Mouse (Mus musculus) liver, embryonic 14.5 days (tissue): ENCODE results near the gene Polr3b. TPM values are rescaled to one million over a fixed set of nuclear protein-coding genes. Genes with fewer than 3 reads are reported as not detected.

ENCODE experiments used
- ATAC-seq: fragments of 200-750 bp; cut with Nextera tagmentation; 2 replicates; pipeline ENCODE4 v1.8.0; 2017; ENCODE audit warnings: moderate number of reproducible peaks, mild to moderate bottlenecking, moderate library complexity; ENCODE audit not compliant: insufficient read depth
- DNase-seq, 3 experiments: peaks; one replicate each; pipeline ENCODE4 v3.0.0-alpha.2; 2012 to 2013; ENCODE audit warnings: low read depth in 3 of 3, low spot score in 3 of 3
- H3K27ac ChIP-seq: fragments of 300-500 bp; sonication (generic); 2 replicates; pipeline ENCODE4 v1.5.1; 2014; ENCODE audit warnings: moderate library complexity, mild to moderate bottlenecking, control low read depth, inconsistent platforms
- H3K27me3 ChIP-seq: fragments of 300-500 bp; sonication (generic); 2 replicates; pipeline ENCODE4 v1.6.1; 2014; ENCODE audit warnings: mild to moderate bottlenecking, low read length, moderate library complexity; ENCODE audit not compliant: control insufficient read depth, insufficient read depth
- H3K36me3 ChIP-seq: fragments of 300-500 bp; sonication (generic); replicated peaks from 2 replicates; pipeline ENCODE4 v1.6.1; 2014; ENCODE audit warnings: low read depth; ENCODE audit not compliant: control insufficient read depth, insufficient read depth
- H3K4me1 ChIP-seq, 2 experiments: fragments of 200-500 bp in 1 of 2; fragments of 300-500 bp in 1 of 2; sonication (generic) in 1 of 2; replicated peaks; 2 replicates each; pipeline ENCODE4 v1.6.1; 2012 to 2014; ENCODE audit warnings: antibody characterized with exemption in 1 of 2, inconsistent platforms in 1 of 2, low read length in 1 of 2; ENCODE audit not compliant: control insufficient read depth in 2 of 2, insufficient read depth in 2 of 2
- H3K4me2 ChIP-seq: fragments of 300-500 bp; sonication (generic); 2 replicates; pipeline ENCODE4 v1.6.1; 2014; ENCODE audit warnings: low read depth, mild to moderate bottlenecking, control low read depth, moderate library complexity
- H3K4me3 ChIP-seq, 2 experiments: fragments of 200-500 bp in 1 of 2; fragments of 300-500 bp in 1 of 2; sonication (generic) in 1 of 2; 2 replicates each; pipeline ENCODE4 v1.5.1; 2012 to 2014; ENCODE audit warnings: low read depth in 2 of 2, low read length in 2 of 2, mild to moderate bottlenecking in 2 of 2, control low read depth in 1 of 2, inconsistent platforms in 1 of 2, moderate library complexity in 1 of 2; ENCODE audit not compliant: insufficient read depth in 1 of 2
- H3K9ac ChIP-seq: fragments of 300-500 bp; sonication (generic); replicated peaks from 2 replicates; pipeline ENCODE4 v1.6.1; 2014; ENCODE audit warnings: mild to moderate bottlenecking, control low read depth, moderate library complexity
- H3K9me3 ChIP-seq: fragments of 300-500 bp; sonication (generic); 2 replicates; pipeline ENCODE4 v1.6.1; 2016; ENCODE audit warnings: low read length, mixed read lengths; ENCODE audit not compliant: control insufficient read depth
- CTCF ChIP-seq: IDR thresholded peaks from 2 replicates; pipeline ENCODE4 v1.5.1; 2016; ENCODE audit warnings: antibody characterized with exemption, low read depth, control low read depth
- EP300 ChIP-seq: IDR thresholded peaks from 2 replicates; pipeline ENCODE4 v1.6.1; 2016; ENCODE audit warnings: antibody characterized with exemption, low read depth
- WGBS: fragments of 180-500 bp; shearing (Covaris S2); extraction: QIAGEN DNeasy Blood & Tissue Kit; methylation state at CpG from one replicate; pipeline ENCODE4 v1.1.7; 2014; ENCODE audit not compliant: insufficient replicate concordance; 5-methylcytosine and 5-hydroxymethylcytosine counted together
- polyA plus RNA-seq, 2 experiments: library from polyadenylated mRNA; depleted of rRNA in 1 of 2; stranded (reverse) in 1 of 2; unstranded in 1 of 2; fragments of >200 nt; fragmentation: Nextera tagmentation in 1 of 2; extraction: Ambion mirVana in 1 of 2; gene quantifications; 2 replicates each; pipeline versions ENCODE4 v1.2.1 to v1.2.3; 2012 to 2014

The Polr3b gene
- polyA plus RNA-seq, 2 experiments: 3.7 to 5.8 TPM

DNA sequence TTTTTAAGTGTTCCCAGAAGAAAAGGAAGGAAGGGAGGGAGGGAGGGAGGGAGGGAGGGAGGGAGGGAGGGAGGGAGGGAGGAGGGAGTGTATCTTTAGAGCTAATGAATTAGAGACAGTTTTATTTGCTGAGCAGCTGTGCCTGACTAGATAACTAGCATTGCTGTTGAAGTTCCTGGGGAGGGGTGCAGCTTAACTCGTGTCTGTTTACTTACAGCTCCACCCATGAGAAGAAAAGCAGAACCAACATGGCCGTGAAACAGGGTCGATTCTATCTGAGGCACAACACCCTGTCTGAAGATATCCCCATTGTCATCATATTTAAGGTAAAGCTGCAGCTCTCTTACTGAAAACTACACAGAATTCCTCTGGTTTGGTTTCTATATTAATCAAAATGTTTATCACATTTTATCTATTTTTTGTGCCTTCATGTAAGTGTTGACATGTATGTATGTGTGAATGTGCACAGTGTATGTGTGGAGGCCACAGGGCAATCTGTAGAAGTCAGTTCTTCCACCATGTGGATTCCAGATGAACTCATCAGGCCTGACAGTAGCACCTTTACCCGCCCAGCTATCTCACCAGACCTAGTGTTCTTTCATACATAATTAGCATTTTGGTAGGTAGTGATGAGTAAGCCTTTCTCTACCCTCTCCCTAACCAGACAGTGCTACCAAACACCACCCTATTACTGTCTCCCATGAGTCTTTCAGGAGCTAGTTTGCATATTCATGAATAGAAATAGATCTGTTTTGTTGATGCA lies 17.6 kb downstream of the Polr3b start:
- H3K36me3 ChIP-seq: peaks cover 6% of the 10 kb centered on the region
- peak overlapping the region; percentile 70 for H3K27ac ChIP-seq
- H3K4me2 ChIP-seq: peak overlapping the region; percentile 40
- peak overlapping the region; percentile 43 for H3K9ac ChIP-seq
- H3K9me3 ChIP-seq: no peaks in the 10 kb centered on the region
- WGBS: 26% methylated on average over 4 of the region's 4 CpGs
- H3K4me3 ChIP-seq: peak overlapping the region in 1 of 2 experiments; percentile 10; a peak in 1 of 4 replicates
- DNase-seq (peak; percentile 45 to 53 (median 53)), ATAC-seq (peak; percentile 94)
- TF ChIP-seq EP300 (peak; percentile 62), CTCF (no peak)
- peaks cover 11 to 17% of the 10 kb centered on the region in 2 experiments for H3K4me1 ChIP-seq
- no peaks in the 10 kb centered on the region for H3K27me3 ChIP-seq

DNA sequence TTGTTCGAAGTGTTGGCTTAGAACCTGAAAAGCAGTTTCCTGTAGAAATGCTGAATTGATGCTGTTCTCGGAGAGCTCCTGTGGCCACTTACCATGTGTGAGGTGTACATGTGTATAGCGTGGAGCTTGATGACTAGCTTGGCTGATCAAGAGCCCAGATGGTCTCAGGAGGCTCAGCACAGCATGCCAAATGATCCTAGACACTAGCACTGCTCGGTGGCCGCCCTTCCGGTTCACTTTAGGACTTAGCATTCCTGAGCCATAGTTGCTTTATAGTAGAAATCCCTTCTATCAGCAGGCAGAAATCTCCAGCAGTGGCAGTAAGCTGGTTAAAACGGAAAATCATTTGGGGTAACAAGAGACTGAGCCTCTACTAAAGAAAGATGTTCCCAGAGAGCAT lies 18.8 kb downstream of the Polr3b start:
- no peak overlapping the region for H3K27ac ChIP-seq
- 87% methylated on average over 7 of the region's 7 CpGs for WGBS
- peaks cover 3% of the 10 kb centered on the region for H3K36me3 ChIP-seq

DNA sequence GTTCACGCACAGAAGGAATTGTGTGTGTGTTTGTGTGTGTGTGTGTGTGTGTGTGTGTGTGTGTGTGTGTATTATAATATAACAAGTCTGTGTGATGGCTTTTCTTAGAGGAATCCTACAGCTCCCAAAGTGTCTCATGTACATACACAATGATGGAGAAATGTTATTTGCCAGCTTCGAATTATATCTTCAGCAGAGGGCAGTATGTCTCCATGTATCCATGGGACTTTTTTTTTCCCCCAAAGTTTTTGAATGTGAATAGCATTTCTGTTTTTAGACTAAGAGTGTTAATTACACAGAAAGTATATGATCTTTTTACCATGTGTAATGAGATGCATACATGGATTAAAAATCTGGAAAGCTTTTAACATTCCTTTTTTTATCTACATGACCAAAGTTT lies 19.5 kb downstream of the Polr3b start:
- H3K36me3 ChIP-seq: peaks cover 3% of the 10 kb centered on the region
- H3K9me3 ChIP-seq: no peaks in the 10 kb centered on the region
- no peak overlapping the region for H3K9ac ChIP-seq
- no peaks in the 10 kb centered on the region for H3K27me3 ChIP-seq
- H3K4me2 ChIP-seq: no peak overlapping the region
- no peak for DNase-seq
- H3K4me3 ChIP-seq: no peak overlapping the region
- peaks cover 11 to 17% of the 10 kb centered on the region in 2 experiments for H3K4me1 ChIP-seq
- H3K27ac ChIP-seq: no peak overlapping the region
- no peak for ATAC-seq
- no peak for TF ChIP-seq EP300
- TF ChIP-seq CTCF: peak; percentile 16; the same call in 1 of the 2 replicates
- WGBS: 77% methylated on average over 2 of the region's 2 CpGs

More for the DNA sequence above, 18.8 kb downstream of the Polr3b start:
- ATAC-seq (no peak), DNase-seq (no peak)
- no peak overlapping the region for H3K4me2 ChIP-seq
- no peak overlapping the region for H3K9ac ChIP-seq
- H3K9me3 ChIP-seq: no peaks in the 10 kb centered on the region
- TF ChIP-seq EP300 (no peak), CTCF (no peak)
- H3K4me3 ChIP-seq: no peak overlapping the region
- peaks cover 11 to 17% of the 10 kb centered on the region in 2 experiments for H3K4me1 ChIP-seq
- no peaks in the 10 kb centered on the region for H3K27me3 ChIP-seq

DNA sequence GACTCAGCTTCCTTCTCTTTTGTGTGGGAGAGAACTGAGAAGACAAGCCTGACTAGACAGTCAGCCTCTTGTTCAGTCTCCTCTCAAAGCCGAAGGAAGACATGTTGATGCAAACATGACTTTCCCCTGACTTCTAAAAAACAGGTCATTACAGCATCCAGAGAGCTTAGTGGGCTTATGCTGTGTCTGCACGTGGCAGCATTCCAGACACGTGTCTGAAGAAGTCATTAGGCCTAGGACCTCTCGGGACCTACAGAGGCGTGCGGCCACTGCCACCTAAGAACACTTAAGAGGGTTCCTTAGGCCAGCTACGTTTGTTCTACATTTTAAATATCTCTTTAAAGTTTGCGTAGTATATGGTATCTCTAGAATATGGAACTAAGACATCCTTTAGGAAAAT lies 23.8 kb downstream of the Polr3b start:
- Histone ChIP-seq H3K27me3 (no peaks in the 10 kb centered on the region), H3K4me1 (peaks cover 0 to 4% of the 10 kb centered on the region in 2 experiments; a peak in 1 of 4 replicates), H3K4me3 (no peak overlapping the region), H3K9ac (no peak overlapping the region), H3K9me3 (no peaks in the 10 kb centered on the region), H3K27ac (no peak overlapping the region), H3K4me2 (no peak overlapping the region), H3K36me3 (peaks cover 4% of the 10 kb centered on the region; the same call in 1 of the 2 replicates)
- ATAC-seq (no peak), DNase-seq (no peak)
- TF ChIP-seq EP300: no peak
- TF ChIP-seq CTCF: no peak
- WGBS: 78% methylated on average over 8 of the region's 8 CpGs

DNA sequence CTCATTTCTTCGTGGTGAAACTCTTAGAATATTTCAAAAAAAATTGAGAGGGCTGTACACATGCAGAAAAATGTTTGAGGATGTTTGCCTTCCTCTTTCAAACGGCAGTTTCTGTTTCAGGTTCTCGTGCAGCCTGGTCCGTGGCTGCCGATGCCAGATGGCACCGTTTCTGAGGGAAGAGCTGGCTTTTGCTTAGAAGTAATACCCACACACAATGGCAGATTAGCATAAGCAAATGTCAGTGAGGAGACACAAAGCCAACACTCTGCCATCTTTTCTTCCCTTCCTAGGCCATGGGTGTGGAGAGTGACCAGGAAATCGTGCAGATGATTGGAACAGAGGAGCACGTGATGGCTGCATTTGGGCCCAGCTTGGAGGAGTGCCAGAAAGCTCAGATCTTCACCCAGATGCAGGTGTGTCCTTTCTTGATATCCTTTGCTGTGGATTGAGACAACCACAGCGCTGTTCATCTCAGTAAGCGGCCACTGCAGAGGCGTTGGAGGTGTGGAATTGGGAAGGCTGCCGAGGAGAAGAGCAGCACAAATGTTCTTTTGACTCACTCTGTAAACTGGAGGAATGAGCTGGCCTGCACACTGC lies 24.5 kb downstream of the Polr3b start:
- Histone ChIP-seq H3K4me3 (no peak overlapping the region; a peak in 1 of 4 replicates), H3K4me1 (peaks cover 0 to 4% of the 10 kb centered on the region in 2 experiments; a peak in 1 of 4 replicates), H3K36me3 (peaks cover 4% of the 10 kb centered on the region; the same call in 1 of the 2 replicates), H3K27me3 (no peaks in the 10 kb centered on the region), H3K9ac (no peak overlapping the region), H3K27ac (no peak overlapping the region), H3K9me3 (no peaks in the 10 kb centered on the region), H3K4me2 (no peak overlapping the region)
- ATAC-seq: no peak
- WGBS: 63% methylated on average over 12 of the region's 12 CpGs
- no peak for TF ChIP-seq EP300
- TF ChIP-seq CTCF: no peak
- DNase-seq: no peak
